Mouse (Mus musculus): ENCODE measurements around the gene A430033K04Rik.

GRCm38 (mm10) chr5:138620836-138621235 lies 1.8 kb upstream of the A430033K04Rik start:
- TF ChIP-seq EP300 (IDR thresholded peaks at IDR 0.05), result no peak
- TF ChIP-seq CTCF (IDR thresholded peaks at IDR 0.05), result peak; percentile 1; the same call in 1 of the 2 replicates

Data from lung, postnatal 0 days (tissue).